Mouse (Mus musculus): Measurements from ENCODE around the gene Hamp. TPM values are rescaled to one million over a fixed set of nuclear protein-coding genes. Genes with fewer than 3 reads are reported as not detected.

The Hamp gene
- polyA plus RNA-seq (2014; fragmentation: Nextera tagmentation; extraction: Ambion mirVana) = not detected in 2 replicates

DNA sequence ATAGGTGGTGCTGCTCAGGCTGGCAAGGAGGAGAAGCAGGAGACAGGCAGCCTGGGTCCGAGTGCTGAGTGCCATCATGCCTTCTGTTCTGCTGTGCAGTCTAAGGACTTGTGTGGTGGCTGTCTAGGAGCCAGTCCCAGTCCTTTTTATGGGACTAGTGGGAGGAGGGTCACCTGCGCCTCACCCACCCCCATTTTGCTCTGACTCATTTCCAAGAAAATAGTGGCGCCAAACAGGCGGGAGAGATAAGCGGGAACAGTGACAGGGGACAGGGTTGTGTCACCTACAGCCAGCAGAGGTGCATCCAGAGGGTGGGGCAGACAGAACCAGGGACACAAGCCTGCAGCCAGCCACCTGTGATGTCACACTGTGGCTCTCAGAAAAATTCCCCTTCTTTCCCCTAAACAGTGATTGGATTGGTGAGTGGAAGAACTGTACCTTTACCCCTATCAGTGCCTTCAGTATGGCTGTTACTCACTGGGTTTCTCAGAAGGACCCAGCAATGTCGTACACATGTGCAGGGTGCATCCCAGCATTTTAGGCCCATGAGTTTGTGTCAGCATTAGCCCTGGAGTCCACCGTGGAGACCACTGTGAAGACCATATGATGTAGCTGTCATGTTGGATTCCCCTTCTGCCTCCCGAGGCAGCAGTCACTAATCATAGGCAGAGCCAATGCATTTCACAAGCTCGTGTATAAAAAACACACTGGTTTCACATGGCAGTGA, at the start of gene Hamp:
Hamp (minus strand) TSS at position 124 of the 727 bp plus-strand sequence.
- H3K9ac ChIP-seq (ENCODE audit: low read length) = no peak within 1 kb of the TSS
- no peaks in the 10 kb centered on the region for H3K9me3 ChIP-seq (ENCODE audit: control insufficient read depth, low read length)
- H3K4me3 ChIP-seq (ENCODE audit: low read depth, low read length) = no peak within 1 kb of the TSS
- no peak within 1 kb of the TSS for H3K4me2 ChIP-seq (ENCODE audit: low read length)
- 72% methylated on average over 9 of the region's 9 CpGs for WGBS
- no peaks in the 10 kb centered on the region for H3K27me3 ChIP-seq (replicated peaks; ENCODE audit: control insufficient read depth, insufficient read depth, low read length)
- H3K4me1 ChIP-seq (replicated peaks; ENCODE audit: control insufficient read depth, insufficient read depth, low read length) = no peaks in the 10 kb centered on the region
- DNase-seq (ENCODE audit: low spot score) (no peak), ATAC-seq (replicated peaks; ENCODE audit: low FRiP score, low TSS enrichment, low read depth) (0 out of 2 replicates have a peak, but pooled peaks have one; percentile 21)
- H3K27ac ChIP-seq (ENCODE audit: low read depth) = no peak within 1 kb of the TSS
- H3K36me3 ChIP-seq (ENCODE audit: control insufficient read depth, insufficient read depth, low read length) = peaks cover 19% of the 10 kb centered on the region

- H3K4me2 ChIP-seq (ENCODE audit: low read length) = no peak overlapping the region
- 66% methylated on average over 5 of the region's 5 CpGs for WGBS
Observed at GRCm38 (mm10) chr7:30992148-30992547, 48.3 kb upstream of the Hamp start.

GRCm38 (mm10) chr7:30988519-30989162, 44.8 kb upstream of the Hamp start:
- no peak for DNase-seq (ENCODE audit: low spot score)
- 80% methylated on average over 4 of the region's 4 CpGs for WGBS
- Histone ChIP-seq H3K4me1 (replicated peaks; ENCODE audit: control insufficient read depth, insufficient read depth, low read length) (no peaks in the 10 kb centered on the region), H3K4me3 (ENCODE audit: low read depth, low read length) (no peak overlapping the region), H3K9me3 (ENCODE audit: control insufficient read depth, low read length) (no peaks in the 10 kb centered on the region), H3K4me2 (ENCODE audit: low read length) (no peak overlapping the region), H3K27ac (ENCODE audit: low read depth) (no peak overlapping the region), H3K27me3 (replicated peaks; ENCODE audit: control insufficient read depth, insufficient read depth, low read length) (no peaks in the 10 kb centered on the region), H3K36me3 (ENCODE audit: control insufficient read depth, insufficient read depth, low read length) (no peaks in the 10 kb centered on the region), H3K9ac (ENCODE audit: low read length) (no peak overlapping the region)
- no peak for ATAC-seq (replicated peaks; ENCODE audit: low FRiP score, low TSS enrichment, low read depth)

More at GRCm38 (mm10) chr7:30992148-30992547, 48.3 kb upstream of the Hamp start:
- Histone ChIP-seq H3K9ac (ENCODE audit: low read length) (no peak overlapping the region), H3K27ac (ENCODE audit: low read depth) (no peak overlapping the region), H3K4me1 (replicated peaks; ENCODE audit: control insufficient read depth, insufficient read depth, low read length) (no peaks in the 10 kb centered on the region), H3K9me3 (ENCODE audit: control insufficient read depth, low read length) (peaks cover 6% of the 10 kb centered on the region; the same call in 1 of the 2 replicates), H3K27me3 (replicated peaks; ENCODE audit: control insufficient read depth, insufficient read depth, low read length) (no peaks in the 10 kb centered on the region), H3K36me3 (ENCODE audit: control insufficient read depth, insufficient read depth, low read length) (no peaks in the 10 kb centered on the region), H3K4me3 (ENCODE audit: low read depth, low read length) (no peak overlapping the region)
- no peak for DNase-seq (ENCODE audit: low spot score)
- ATAC-seq (replicated peaks; ENCODE audit: low FRiP score, low TSS enrichment, low read depth) = no peak

- 82% methylated on average over 9 of the region's 9 CpGs for WGBS
- no peak for DNase-seq (ENCODE audit: low spot score)
- Histone ChIP-seq H3K9me3 (ENCODE audit: control insufficient read depth, low read length) (no peaks in the 10 kb centered on the region), H3K27ac (ENCODE audit: low read depth) (no peak overlapping the region), H3K36me3 (ENCODE audit: control insufficient read depth, insufficient read depth, low read length) (no peaks in the 10 kb centered on the region), H3K4me3 (ENCODE audit: low read depth, low read length) (no peak overlapping the region), H3K4me2 (ENCODE audit: low read length) (no peak overlapping the region), H3K4me1 (replicated peaks; ENCODE audit: control insufficient read depth, insufficient read depth, low read length) (no peaks in the 10 kb centered on the region), H3K27me3 (replicated peaks; ENCODE audit: control insufficient read depth, insufficient read depth, low read length) (no peaks in the 10 kb centered on the region), H3K9ac (ENCODE audit: low read length) (no peak overlapping the region)
- no peak for ATAC-seq (replicated peaks; ENCODE audit: low FRiP score, low TSS enrichment, low read depth)
Observed at GRCm38 (mm10) chr7:30985357-30985756, 41.5 kb upstream of the Hamp start.

GRCm38 (mm10) chr7:30981703-30982102, 37.9 kb upstream of the Hamp start:
- ATAC-seq (replicated peaks; ENCODE audit: low FRiP score, low TSS enrichment, low read depth) = no peak
- H3K4me2 ChIP-seq (ENCODE audit: low read length) = no peak overlapping the region
- 92% methylated on average over 4 of the region's 4 CpGs for WGBS
- H3K4me1 ChIP-seq (replicated peaks; ENCODE audit: control insufficient read depth, insufficient read depth, low read length) = no peaks in the 10 kb centered on the region
- no peak overlapping the region for H3K27ac ChIP-seq (ENCODE audit: low read depth)
- no peak for DNase-seq (ENCODE audit: low spot score)
- H3K36me3 ChIP-seq (ENCODE audit: control insufficient read depth, insufficient read depth, low read length) = no peaks in the 10 kb centered on the region
- no peaks in the 10 kb centered on the region for H3K27me3 ChIP-seq (replicated peaks; ENCODE audit: control insufficient read depth, insufficient read depth, low read length)
- no peak overlapping the region for H3K4me3 ChIP-seq (ENCODE audit: low read depth, low read length)
- no peaks in the 10 kb centered on the region for H3K9me3 ChIP-seq (ENCODE audit: control insufficient read depth, low read length)
- H3K9ac ChIP-seq (ENCODE audit: low read length) = no peak overlapping the region

- Histone ChIP-seq H3K27ac (ENCODE audit: low read depth) (peak within 1 kb of the TSS; percentile 81), H3K27me3 (replicated peaks; ENCODE audit: control insufficient read depth, insufficient read depth, low read length) (0 out of 2 replicates have a peak, but pooled peaks cover 11% of the 10 kb centered on the region), H3K4me1 (replicated peaks; ENCODE audit: control insufficient read depth, insufficient read depth, low read length) (no peaks in the 10 kb centered on the region; the same call in 1 of the 2 replicates), H3K9ac (ENCODE audit: low read length) (peak within 1 kb of the TSS; percentile 66), H3K4me3 (ENCODE audit: low read depth, low read length) (peak within 1 kb of the TSS; percentile 47), H3K4me2 (ENCODE audit: low read length) (peak within 1 kb of the TSS; percentile 61), H3K36me3 (ENCODE audit: control insufficient read depth, insufficient read depth, low read length) (0 out of 2 replicates have a peak, but pooled peaks cover 8% of the 10 kb centered on the region), H3K9me3 (ENCODE audit: control insufficient read depth, low read length) (no peaks in the 10 kb centered on the region)
- DNase-seq (ENCODE audit: low spot score) (peak; percentile 96), ATAC-seq (replicated peaks; ENCODE audit: low FRiP score, low TSS enrichment, low read depth) (peak; percentile 94)
- under 1% methylated on average over 37 of the region's 37 CpGs for WGBS
Observed at GRCm38 (mm10) chr7:30973501-30974289, 29.9 kb upstream of the Hamp start, which contains the start of gene Fam187b. Gene Fam187b, plus strand, starts transcription at chr7:30973790.

GRCm38 (mm10) chr7:30973251-30973500, 29.3 kb upstream of the Hamp start, which contains the start of gene Lsr:
Gene Lsr, minus strand, starts transcription at chr7:30973464.
- Histone ChIP-seq H3K9me3 (ENCODE audit: control insufficient read depth, low read length) (no peaks in the 10 kb centered on the region), H3K27me3 (replicated peaks; ENCODE audit: control insufficient read depth, insufficient read depth, low read length) (0 out of 2 replicates have a peak, but pooled peaks cover 11% of the 10 kb centered on the region), H3K27ac (ENCODE audit: low read depth) (peak within 1 kb of the TSS; percentile 81), H3K4me1 (replicated peaks; ENCODE audit: control insufficient read depth, insufficient read depth, low read length) (no peaks in the 10 kb centered on the region; the same call in 1 of the 2 replicates), H3K4me3 (ENCODE audit: low read depth, low read length) (peak within 1 kb of the TSS; percentile 47), H3K36me3 (ENCODE audit: control insufficient read depth, insufficient read depth, low read length) (peaks cover 11% of the 10 kb centered on the region; the same call in 1 of the 2 replicates), H3K4me2 (ENCODE audit: low read length) (peak within 1 kb of the TSS; percentile 61), H3K9ac (ENCODE audit: low read length) (peak within 1 kb of the TSS; percentile 66)
- DNase-seq (ENCODE audit: low spot score) = no peak
- under 1% methylated on average over 19 of the region's 19 CpGs for WGBS
- peak; percentile 91; the same call in 1 of the 2 replicates for ATAC-seq (replicated peaks; ENCODE audit: low FRiP score, low TSS enrichment, low read depth)
